Mouse (Mus musculus): ENCODE results near the gene 2900026A02Rik. TPM values are rescaled to one million over a fixed set of nuclear protein-coding genes. Genes with fewer than 3 reads are reported as not detected.

Gene 2900026A02Rik
- total RNA-seq, 2 experiments from 2014 or later = 55.4 to 56.9 TPM

GRCm38 (mm10) chr5:113100422-113100821 lies 120.6 kb downstream of the 2900026A02Rik start:
- DNase-seq (ENCODE audit: low spot score in 2 of 2) = no peak

DNA sequence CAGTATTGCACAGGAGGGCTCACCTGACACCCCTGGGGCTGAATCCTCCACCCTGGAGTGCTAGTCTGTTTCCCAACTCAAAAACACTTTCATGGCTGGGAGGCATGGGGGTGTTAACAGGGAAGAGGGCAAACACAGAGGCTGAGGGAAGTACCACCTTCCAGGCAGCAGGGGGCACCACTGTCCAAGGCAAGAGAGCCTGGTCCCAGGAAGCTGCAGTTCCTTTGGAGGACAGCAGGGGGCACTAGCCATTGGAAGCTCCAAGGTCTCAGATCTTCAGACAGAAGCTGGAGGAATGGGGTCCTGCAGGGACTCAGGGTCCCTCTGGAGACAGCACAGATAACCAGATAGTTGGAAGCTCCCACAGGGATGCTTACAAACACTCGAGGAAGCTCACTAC lies 121.5 kb downstream of the 2900026A02Rik start:
- DNase-seq (ENCODE audit: low spot score in 2 of 2) = peak; percentile 97 to 98

DNA sequence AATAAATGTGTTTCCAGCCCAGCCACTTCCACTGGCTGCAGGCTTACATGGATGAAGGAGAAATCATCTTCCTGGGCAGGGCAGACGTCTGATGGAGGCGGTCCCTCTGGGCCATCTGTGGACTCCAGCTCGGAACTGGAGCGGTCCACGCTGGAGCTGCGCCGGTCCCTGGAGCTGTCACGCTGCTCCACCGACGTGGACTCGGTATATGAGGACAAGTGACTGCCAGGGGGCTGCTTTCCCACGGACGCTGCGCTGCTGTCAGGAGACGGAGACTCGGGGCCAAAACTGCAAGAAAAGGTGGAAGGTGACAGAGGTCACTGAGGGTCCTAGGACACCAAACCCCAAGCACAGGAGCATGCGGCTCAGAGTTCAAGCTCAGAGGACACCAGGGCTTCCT lies 123.5 kb downstream of the 2900026A02Rik start:
- DNase-seq (ENCODE audit: low spot score in 2 of 2) = no peak

DNA sequence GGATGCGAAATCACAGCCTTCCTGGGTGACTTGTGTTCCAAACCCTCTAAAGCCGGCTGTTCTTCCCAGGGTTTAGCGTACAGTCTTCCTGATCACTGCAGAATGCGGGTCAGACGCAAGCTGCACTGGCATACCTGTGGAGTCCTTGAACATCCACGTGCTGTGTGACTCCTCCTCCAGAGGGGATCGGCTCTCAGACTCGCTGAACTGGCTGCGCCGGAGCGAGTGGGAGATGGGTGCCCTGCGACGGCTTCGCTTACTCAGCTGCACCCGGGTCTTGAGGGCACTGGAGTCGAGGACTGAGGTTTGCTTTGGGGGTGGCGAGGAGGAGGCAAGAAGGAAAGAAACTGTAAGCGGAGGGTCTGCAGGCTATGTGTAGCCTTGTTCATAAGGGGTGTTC lies 125.6 kb downstream of the 2900026A02Rik start:
- no peak for DNase-seq (ENCODE audit: low spot score in 2 of 2)

DNA sequence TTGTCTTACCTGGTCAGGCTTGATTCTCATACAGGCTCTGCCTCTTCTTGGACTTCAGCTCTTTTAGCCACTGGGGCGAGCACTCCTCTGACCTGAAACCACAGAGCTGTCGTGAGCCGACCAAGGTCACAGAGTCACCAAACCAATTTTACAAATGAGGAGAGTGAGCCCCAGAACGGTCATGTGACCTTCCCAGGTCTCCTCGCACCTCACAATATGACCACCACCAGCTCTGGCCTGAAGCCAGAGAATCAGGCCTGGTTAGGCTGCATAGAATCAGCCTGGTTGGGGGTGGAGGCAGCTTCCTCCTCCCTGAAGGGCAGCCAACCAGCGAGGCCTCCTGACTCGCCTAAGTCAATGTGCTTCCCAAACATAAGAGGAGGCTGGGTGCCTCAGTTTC lies 128.6 kb downstream of the 2900026A02Rik start:
- no peak for DNase-seq (ENCODE audit: low spot score in 2 of 2)

GRCm38 (mm10) chr5:113091162-113091561 lies 129.9 kb downstream of the 2900026A02Rik start:
- peak; percentile 74 for DNase-seq (ENCODE audit: low spot score in 2 of 2)

GRCm38 (mm10) chr5:113090750-113091149 lies 130.3 kb downstream of the 2900026A02Rik start:
- no peak for DNase-seq (ENCODE audit: low spot score in 2 of 2)

GRCm38 (mm10) chr5:113090077-113090690 lies 130.9 kb downstream of the 2900026A02Rik start:
- DNase-seq (ENCODE audit: low spot score in 2 of 2) = no peak

GRCm38 (mm10) chr5:113087465-113087864 lies 133.6 kb downstream of the 2900026A02Rik start:
- DNase-seq (ENCODE audit: low spot score in 2 of 2) = no peak

DNA sequence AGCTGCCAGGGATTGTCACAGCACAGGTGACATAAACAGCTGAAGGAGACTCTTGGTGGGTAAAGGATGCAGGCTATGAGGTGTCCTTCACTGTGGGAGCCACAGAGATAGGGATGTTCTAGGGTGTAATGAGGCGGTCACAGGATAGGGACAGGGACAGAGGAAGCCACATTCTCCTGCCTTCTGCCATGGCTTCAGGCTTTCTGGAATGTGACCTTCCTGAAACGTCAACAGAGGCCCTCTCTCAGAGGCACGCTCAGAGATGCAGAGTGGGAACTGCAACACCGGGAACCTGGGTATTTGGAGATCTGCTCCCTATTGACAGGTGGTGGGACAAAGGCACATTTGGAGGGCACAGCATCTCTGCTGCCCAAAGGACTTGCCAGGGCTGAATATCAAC lies 134.0 kb downstream of the 2900026A02Rik start:
- DNase-seq (ENCODE audit: low spot score in 2 of 2) = no peak

DNA sequence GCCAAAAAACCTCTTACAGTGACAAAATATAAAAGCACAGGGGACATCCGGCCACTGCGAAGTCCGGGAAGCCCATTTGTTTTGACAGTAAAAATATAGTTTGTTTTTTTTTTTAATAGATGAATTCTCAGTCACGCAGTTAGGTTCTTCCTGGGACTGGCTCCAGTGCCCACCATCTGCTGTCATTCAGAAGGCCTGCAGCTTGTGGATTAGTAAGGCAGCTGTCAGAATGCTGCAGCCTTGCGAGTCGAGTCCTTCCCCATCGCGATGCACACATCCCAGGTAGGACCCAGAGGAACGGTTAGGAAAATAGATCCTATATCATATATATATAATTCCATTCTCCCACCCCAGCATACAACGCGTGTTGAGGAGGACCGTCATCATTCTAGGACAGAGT lies 134.6 kb downstream of the 2900026A02Rik start:
- DNase-seq (ENCODE audit: low spot score in 2 of 2) = peak; percentile 66 to 70

GRCm38 (mm10) chr5:113085931-113086330 lies 135.1 kb downstream of the 2900026A02Rik start:
- peak in 1 of 2 experiments; percentile 2 for DNase-seq (ENCODE audit: low spot score in 2 of 2)

DNA sequence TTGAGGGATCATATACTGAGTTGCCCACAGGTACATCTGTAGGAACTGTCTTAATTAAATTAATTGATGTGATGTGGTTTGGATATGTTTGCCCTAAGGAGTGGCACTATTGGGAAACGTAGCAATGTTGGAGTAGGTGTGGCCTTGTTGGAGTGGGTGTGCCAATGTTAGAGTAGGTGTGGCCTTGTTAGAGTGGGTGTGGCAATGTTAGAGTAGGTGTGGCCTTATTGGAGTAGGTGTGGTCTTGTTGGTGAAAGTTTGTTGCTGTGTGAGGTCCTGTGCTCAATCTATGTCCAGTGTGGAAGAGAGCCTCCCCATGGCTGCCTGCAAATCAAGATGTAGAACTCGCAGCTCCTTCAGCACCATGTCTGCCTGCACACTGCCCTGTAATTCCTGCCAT lies 136.7 kb downstream of the 2900026A02Rik start:
- no peak for DNase-seq (ENCODE audit: low spot score in 2 of 2)

DNA sequence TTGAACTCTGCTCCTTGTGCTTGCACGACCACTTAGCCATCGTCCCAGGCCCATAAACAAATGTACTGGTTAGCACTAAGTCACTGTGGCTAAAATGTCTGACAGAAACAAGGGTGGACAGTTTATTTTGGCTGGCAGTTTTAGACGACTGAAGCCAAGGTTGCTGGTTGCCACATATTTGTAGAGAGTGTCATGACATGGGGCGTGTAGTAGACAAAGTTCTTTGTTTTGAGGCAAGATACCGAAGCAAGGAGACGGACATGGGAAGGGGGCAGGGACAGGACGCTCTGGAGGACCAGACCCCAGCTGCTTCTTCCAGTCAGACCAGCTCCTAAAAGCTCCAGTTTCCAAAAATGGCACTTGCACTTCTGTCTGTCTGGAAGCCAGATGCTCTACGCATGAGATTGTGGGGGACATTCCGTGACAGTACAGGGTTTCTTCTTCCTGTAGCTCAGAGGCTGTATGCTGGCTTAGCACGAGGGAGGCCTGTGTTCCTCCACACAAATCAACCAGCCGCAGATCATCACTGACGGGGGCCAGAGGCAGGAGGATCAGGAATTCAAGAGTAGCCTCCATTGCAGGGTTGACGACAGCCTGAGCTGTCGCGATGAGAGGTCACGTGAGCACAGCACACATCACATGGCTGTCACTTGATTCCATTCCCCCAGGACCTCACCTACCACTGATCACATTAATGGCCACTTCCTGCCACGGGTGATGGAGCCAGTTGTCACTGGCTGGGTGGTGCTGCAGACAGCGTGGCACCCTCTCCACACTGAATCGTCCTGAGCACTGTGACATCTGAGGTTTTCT lies 138.5 kb downstream of the 2900026A02Rik start:
- DNase-seq (ENCODE audit: low spot score in 2 of 2) = no peak

DNA sequence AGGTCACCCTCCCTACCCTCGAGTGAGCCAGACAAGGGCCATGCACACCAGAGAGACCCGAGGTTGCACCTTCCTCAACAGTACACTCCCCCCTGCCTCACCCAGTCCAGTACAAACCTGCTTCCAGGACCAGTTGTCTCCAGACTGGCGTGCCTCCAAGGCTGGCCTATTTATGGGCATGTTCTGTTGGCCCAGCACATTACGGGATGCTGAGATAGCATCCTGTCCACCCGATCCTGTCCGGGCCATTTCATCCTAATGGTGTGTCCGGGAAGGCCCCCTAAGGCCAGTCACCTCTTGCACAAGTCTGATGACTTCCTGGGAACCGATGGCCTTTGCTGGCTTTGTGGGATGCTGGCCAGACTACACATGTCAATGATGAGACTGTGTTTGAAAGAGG lies 139.6 kb downstream of the 2900026A02Rik start, which contains the start of gene Crybb3:
Gene Crybb3 (minus strand): TSS at position 146 of the 400 bp plus-strand sequence.
- DNase-seq (ENCODE audit: low spot score in 2 of 2) = no peak

DNA sequence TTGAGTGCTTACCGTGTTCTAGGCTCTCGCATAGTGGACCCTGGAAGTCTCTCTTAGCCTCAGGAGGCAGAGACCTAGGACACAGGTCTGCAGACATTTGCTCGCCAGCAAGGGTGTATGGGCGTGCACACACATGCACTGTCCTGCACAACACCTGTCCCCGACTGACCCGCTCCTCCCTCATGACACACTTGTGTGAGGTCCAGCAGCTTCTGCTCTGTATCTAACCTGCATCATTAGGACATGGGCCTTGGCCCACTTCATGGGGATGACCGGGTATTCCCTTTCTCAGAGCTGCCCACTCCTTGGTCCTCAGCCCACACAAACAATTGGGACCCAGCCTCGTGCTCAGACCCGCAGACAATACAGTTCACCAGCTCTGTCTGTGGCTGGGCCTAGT lies 140.0 kb downstream of the 2900026A02Rik start:
- no peak for DNase-seq (ENCODE audit: low spot score in 2 of 2)

GRCm38 (mm10) chr5:113079783-113080182 lies 141.3 kb downstream of the 2900026A02Rik start:
- peak; percentile 78 to 79 for DNase-seq (ENCODE audit: low spot score in 2 of 2)

DNA sequence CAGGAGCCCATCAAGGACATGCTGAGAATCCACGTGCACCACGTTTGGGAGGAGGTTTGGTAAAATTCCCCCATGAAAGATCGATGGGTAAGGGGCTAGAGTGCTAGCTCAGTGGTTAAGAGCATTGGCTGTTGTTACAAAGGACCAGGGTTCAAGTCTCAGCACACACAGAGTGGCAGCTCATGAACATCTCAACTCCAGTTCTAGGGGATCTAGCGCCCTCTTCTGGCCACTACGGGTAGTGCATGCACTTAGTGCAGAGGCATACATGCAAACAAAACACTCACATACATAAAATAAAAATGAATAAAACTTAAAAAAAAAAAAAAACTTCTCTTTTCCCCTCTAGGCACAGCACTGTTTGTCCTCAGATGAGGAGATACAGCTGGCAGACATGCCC lies 142.3 kb downstream of the 2900026A02Rik start:
- no peak for DNase-seq (ENCODE audit: low spot score in 2 of 2)

DNA sequence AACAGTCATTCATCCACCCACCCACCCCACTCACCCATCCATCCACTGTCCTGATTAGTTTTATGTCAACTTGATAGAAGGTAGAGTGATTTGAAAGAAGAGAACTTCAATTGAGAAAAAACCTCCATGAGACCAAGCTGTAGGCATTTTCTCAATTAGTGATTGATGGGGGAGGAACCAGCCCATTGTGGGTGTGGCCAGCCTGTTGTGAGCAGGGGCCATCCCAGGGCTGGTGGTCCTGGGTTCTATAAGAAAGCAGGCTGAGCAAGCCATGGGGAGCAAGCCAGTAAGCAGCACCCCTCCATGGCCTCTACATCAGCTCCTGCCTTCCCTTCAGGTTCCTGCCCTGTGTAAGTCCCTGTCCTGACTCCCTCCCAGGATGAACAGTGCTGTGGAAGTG lies 151.0 kb downstream of the 2900026A02Rik start, which contains the start of gene Crybb2:
Gene Crybb2 (minus strand): TSS at position 101 of the 400 bp plus-strand sequence.
- no peak for DNase-seq (ENCODE audit: low spot score in 2 of 2)

DNA sequence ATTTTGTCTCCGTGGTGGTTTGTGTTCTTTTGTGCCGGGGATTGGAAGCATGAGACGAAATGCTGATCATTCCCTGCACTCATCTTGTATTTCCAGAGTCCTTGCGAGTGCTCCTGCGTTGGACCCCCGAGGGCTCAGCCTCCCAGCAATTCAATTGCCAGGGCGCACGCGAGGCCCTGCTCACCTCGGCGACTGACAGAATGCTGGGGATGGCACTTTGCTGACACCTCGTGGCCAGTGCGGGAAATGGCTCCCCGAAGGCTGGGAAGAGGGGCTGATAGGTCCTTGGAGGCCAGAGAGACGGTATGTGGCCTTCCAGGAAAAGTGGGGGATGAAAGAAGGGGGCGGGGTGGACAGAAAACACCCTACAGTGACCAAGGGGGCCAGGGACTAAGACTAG lies 166.7 kb downstream of the 2900026A02Rik start:
- peak; percentile 94 to 96 for DNase-seq (ENCODE audit: low spot score in 2 of 2)

- DNase-seq (ENCODE audit: low spot score in 2 of 2) = no peak
Observed at GRCm38 (mm10) chr5:113050581-113051185, 170.4 kb downstream of the 2900026A02Rik start.

- peak in 1 of 2 experiments; percentile 34 for DNase-seq (ENCODE audit: low spot score in 2 of 2)
Observed at GRCm38 (mm10) chr5:113049876-113050275, 171.2 kb downstream of the 2900026A02Rik start.
